Mouse (Mus musculus): ENCODE data around the gene A730071L15Rik. TPM values are rescaled to one million over a fixed set of nuclear protein-coding genes. Genes with fewer than 3 reads are reported as not detected.

Gene A730071L15Rik
- total and polyA plus RNA-seq, 3 experiments, result 0.23 to 0.35 TPM; not detected in 1

DNA sequence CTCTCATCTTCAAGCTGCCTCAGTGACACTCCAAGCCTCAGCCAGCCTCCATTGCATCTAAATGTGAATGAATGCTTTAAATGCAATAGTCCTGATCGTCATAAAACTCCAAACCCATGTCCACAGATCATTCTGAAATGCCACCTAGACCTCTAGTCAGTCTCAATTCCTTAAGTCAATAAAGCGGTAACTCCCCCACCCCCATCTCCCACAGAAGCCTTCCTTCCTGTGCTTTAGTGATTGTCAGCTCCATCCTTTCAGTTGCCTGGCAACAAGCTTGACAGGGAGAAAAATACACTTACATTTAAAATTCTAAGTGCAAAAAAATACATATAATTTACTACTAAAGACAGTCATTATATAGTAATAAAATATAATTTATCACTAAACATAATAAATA lies 16.6 kb upstream of the A730071L15Rik start:
- no peak for DNase-seq

DNA sequence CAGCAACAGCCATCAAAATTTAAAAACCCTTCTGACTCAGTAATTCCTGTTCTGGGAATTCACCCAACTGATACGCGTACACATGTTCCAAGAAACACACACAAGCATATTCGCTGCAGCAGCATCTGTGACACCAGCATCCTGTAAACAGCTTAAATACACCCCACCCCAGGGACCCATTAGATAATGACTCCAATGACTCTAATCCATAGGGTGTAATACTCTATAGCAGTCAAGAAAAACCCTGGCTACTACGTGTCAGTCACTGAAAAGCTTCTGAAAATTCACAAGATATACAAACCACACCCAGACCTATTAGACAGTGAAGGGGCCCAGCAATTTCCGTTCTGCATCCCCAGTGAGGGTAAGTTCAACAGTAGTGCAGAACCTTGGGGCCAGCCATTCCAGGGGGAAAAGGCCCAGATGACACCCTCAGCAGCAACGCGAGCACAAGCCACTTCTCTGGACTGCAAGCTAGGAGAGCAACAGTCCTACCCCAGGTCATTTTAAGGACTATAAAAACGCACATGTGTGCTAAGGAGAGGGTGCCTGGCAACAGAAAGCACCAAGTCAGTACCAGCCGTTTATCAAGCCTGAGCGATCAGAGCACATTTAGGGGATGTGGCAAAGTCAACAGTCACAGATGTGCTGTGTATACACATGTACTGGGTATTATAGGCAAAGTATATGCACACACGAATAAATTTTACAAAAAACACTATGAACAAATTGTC lies 15.5 kb upstream of the A730071L15Rik start:
- no peak for DNase-seq

DNA sequence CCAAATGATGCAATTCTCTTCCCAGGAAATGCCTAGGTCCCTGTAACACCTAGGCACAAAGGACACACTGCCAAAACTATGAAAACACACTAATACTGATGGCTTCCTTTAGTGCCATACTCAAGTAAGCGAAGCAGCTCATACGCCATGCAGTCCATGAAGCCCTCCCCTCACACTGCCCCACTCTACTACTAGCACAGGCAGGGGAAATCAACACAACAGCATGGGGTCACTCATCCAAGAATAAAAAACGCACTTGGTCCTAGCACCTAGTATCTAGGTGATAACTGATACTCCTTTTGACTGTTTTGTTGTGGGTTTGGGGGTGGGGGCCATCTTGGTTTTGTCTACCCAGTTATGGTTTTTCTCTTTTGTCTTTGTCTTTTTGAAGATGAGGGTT lies 12.4 kb upstream of the A730071L15Rik start:
- DNase-seq, result no peak

DNA sequence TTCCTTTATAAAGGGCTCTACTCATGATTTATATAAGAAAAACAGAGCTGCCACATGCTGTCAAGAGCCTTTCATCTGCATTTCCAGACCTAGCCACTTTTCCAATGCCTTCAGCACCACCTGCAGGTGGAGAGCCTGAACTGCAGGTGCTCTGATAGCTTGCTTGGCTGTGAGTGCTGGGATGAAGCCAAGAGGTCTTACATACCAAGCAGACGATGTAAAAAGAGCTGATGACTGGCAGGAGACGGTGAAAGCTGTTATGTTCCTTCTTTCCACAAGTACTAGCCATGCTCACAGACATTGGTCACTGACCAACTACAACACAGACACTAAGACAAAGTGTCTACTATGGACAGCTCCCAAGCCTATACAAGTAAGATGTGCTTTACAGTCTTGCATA lies 12.0 kb upstream of the A730071L15Rik start:
- peak; percentile 85 for DNase-seq

DNA sequence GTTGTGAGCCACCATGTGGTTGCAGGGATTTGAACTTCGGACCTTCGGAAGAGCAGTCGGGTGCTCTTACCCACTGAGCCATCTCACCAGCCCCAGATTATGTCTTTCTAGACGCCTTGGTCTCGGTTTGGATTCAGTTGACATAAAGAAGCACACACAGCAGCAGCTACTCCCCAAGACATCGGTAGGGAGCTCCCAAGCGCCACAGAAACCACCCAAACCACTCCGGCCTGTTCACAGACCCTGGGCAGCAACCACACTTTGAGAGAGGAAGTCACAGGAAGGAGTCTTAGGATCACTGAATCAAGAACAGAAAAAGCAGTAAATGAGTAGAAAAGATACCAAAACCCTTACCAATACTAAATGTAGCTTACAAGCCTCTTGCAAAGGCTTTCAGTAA lies 3.0 kb upstream of the A730071L15Rik start:
- no peak for DNase-seq

DNA sequence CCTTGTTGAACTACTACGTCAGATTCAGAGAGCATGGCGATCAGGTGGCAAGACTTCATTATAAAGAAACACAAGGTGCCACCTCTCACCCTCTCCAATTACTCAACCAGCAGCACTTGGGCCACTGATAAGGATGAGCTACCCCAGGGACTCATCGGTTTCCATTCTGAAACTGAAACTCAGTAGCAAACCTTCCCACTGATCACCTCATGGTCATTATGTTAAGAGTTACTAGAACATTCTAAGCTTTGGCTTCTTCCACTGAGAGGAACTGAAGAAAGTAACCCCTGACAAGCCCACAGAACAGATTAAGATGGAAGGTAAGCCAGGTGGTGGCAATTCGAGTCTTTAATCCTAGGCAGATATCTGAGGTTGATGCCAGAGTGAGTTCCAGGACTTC lies 1.4 kb upstream of the A730071L15Rik start:
- DNase-seq, result no peak

DNA sequence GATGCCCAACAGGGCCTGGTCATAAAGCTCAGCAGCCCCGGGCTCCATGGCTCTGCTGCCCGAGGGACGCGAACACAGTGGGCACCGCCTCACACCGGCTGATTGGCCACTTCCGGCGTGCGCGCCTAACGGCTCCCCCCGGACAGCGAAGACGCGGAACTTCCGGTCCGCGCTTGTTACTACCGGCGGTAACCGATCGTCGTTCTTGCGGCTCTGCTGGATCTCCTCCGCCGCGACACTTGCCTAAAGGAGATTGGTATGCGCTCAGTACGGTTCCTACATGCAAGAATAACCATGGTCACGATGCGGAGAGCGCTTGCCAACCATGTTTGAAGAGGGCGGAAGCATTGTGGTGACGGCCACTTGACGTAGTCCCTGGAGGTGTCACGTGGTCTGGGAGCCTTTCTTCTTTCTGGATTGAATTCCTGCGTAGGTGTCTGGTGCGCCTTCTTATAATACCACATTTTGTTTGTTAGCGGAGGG lies 299 bp downstream of the A730071L15Rik start, which contains the start of gene Nudcd3:
Nudcd3 (minus strand) TSS at position 329 of the 483 bp plus-strand sequence.
- peak; percentile 92 for DNase-seq

DNA sequence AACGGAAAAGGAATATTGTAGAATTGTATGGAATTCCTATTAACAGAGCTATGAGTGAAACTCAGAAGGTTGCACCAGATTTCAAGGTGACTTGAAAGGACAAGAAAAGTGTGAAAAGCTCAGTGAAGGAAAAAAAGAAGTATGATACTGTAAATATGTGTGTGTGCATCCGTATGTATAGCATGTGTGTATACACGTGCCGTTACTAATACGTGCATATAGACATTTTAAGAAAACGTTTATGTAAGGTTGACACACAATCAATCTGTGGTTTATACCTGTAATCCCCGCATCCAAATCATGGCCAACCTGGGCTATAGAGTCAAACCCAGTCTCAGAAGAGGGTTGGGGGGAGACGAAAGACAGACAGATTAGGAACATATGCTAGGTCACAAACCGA lies 741 bp downstream of the A730071L15Rik start:
- no peak for DNase-seq

DNA sequence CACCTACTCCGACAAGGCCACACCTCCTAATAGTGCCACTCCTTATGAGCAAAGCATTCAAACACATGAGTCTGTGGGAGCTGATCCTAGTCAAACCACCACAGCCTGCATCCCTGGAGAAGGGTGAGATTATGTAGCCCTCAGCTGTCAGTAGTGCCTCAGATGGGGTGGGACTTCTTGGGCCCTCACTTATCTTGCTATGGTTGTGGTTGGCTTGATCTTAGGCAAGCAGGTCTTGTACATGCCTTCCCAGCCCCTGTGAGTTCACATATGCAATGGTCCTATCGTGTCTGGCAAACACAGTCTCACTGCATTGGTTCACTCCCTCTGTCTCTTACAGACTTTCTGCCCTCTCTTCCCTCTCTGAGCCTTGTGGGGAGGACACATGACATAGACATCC lies 7.3 kb downstream of the A730071L15Rik start:
- DNase-seq, result no peak

DNA sequence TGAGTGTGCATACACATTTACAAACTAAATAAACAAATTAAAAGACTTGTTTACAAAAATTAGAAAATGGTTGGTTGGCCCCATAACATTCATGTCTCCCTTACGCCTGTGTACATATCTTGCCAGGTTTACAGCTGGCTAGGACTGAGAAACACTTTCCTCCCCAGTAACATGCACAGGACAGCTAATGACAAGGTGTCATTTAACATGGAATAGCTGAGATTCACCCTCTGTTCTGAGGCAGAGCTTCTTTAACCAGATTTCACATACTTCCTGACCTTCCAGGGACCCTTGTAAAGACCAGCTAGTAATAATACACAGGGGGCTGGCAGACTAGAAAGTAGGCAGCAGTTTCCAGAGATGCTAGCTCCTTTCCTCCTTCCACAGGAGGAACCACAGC lies 8.3 kb downstream of the A730071L15Rik start:
- no peak for DNase-seq

DNA sequence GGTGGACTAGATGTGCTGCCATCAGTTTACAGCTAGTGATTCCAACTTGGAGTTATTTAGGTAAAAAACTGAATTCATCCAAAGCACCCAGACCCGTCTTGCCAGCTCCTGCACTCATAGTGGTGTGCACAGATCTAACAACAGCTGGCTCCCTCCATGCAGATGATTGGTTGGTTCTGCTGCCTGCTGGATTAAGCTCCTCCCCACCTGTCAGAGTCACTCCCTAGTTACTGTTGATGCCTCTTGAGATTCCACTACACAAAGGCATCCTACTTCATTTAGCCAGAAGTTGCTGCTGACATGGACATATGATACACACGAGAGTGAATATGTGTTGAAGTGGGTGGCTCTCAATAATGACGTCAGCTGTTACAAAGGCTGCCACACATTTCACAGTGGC lies 17.0 kb downstream of the A730071L15Rik start:
- no peak for DNase-seq

DNA sequence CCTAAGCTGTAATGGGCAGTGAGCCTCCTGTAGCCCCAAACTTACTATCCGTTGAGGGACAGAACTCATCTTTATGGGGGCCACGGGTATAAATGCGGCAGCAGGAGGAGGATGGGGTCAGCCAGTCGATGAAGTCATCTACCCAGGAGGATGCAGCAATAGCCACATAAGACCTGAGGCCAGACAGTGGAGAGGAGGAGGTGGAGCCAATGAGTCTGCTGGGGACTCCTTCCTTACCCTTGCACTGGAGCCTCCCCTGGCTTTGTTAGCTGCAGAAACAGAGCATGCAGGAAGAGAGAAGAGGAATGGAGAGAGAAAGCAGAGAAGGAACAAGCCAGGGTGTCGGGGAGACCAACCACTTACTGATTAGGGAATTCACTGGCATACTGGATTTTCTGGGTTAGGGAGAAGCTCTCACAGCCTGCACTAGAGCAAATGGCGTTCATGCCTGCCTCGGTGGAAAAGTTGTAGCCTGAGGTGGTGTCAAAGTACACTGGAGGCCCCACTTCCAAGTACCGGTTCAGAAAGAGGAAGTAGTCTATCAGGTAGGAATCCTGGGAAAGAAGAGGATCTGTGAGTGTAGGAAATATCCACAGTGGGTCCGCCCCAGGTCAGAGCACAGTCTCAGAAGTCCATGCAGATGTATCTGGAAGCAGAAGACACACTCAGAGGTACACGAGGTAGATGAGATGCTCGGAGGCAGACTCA lies 18.5 kb downstream of the A730071L15Rik start:
- no peak for DNase-seq

DNA sequence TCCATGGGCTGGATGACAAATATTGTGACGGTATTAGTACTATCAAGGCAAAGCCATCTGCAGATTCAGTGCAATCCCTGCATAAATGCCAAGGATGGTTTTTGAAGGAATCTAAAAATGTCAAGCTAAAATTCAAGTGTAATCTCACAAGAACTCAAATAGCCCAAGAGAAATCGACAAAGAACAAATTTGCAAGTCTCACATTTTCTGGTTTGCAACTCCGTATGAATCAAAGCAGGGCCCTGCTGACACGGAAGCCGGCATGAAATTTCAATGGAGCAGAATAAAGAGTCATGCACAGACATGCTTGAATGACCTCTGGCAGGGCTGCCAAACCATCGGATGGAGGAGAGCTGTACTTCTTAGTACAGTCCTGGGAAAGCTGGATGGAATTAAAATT lies 20.1 kb downstream of the A730071L15Rik start:
- DNase-seq, result no peak

DNA sequence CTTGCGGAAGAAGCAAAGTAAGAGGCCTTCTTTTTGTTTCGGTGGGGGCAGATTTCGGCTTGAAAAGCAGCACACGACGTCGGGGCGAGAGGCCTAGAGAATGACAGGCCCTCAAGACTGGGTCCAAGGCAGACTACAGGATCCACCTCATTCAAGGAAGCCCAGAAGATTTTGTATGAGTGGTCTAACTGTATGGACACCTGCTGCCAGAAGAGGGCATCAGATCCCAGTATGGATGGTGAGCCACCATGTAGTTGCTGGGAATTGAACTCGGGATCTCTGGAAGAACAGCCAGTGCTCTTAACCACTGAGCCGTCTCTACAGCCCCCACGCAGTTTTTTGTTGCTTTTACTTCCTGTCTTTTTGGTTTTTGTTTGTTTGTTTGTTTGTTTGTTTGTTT lies 22.4 kb downstream of the A730071L15Rik start:
- no peak for DNase-seq

DNA sequence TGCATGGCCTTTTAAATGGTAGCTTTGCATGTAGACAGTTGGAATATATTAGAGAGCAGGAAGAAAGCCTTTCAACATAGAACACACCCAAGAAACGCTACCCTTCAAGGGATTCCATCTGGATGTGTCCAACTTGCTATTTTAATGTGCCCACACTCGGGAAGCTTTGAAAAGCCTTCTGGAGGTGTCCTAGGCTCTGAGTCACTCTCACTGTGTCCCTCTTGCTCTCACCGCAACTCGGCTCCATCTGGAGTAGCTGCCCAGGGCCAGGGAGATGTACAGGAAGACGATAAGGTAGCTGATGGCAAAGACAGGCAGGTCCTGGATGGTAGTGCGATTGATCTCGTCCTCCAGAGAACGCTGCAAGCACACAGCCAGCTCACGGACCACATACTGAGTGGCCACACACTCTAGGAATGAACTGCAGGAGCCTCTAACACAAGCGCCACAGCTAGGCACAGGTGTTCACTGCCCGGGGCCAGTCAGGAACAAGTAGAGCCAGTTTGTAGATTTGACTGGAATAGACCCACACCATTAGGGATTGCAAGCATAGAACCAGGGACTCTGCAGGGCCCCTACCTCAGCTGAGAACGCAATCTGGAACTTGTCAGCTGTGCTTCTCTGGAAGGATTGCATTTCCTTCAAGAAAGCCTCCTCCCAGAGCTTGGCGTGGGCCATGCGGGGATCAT lies 24.9 kb downstream of the A730071L15Rik start:
- no peak for DNase-seq

DNA sequence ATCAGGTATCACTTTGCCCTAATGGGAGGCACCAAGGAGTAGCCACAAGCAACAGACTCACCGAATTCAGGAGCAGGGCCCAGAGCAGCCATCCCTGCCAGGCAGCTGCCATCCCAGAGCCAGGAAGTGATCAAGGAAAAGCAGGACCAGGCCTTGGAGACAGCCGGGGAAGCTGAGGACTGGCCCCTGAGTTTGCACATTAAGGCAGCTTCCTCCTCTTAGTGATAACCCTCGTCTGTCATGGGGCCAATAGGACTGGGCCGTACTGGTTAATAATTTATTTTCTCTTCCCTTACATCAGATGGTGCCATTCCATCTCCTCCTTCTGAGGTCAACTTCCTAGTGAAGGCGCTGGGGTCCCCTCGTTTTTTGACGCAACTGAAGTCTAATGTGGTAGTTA lies 30.2 kb downstream of the A730071L15Rik start, which contains the start of gene Npc1l1:
Npc1l1 (minus strand) TSS at position 132 of the 400 bp plus-strand sequence.
- no peak for DNase-seq

DNA sequence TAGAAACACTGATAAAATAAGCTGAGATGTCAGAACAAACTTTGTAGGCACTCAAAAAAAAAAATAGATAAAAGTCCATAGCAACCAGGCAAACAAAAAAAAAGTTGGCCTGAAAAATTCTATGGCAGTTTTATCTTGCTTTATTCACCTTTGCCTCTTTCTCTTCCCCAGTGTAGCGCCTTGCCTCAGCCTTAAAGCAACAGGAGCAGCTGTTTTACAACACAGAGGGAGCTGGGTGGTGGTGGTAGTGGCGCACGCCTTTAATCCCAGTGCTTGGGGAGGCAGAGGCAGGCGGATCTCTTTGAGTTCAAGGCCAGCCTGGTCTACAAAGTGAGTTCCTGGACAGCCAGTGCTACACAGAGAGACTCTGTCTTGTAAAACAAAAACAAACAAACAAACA lies 33.2 kb downstream of the A730071L15Rik start:
- DNase-seq, result no peak

DNA sequence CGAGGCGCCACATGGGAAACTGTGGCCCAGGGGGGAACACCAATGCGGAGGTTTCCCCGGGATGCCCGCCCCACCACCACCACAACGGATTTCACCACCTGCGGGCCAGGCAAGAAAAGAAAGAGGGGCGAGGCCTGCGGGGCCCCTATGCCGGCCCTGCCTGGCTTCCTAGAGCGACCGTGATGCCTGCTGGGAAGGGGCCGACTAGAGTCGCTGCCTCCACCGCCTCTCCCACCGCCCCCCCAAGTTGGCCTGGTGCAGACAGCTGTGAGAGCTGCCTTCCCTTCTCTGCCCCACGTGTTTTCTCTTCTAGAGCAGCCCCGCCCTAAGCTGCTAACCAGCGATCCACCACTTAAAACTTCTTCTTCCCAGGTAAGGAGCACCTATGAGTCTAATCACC lies 44.9 kb downstream of the A730071L15Rik start:
- no peak for DNase-seq

Measured in adrenal gland, adult 2 months (tissue).